Mouse (Mus musculus) liver, embryonic 12.5 days (tissue): ENCODE results near the gene Zfp598. TPM values are rescaled to one million over a fixed set of nuclear protein-coding genes. Genes with fewer than 3 reads are reported as not detected.
A peak's percentile ranks its signal among the peaks of the same experiment; 100 is the strongest.

Experiments used
- ATAC-seq: fragments of 200-750 bp; cut with Nextera tagmentation; 2 replicates; pipeline ENCODE4 v1.8.0; 2017; ENCODE audit warnings: moderate number of reproducible peaks, mild to moderate bottlenecking, moderate library complexity
- H3K27ac ChIP-seq: fragments of 300-500 bp; sonication (generic); 2 replicates; pipeline ENCODE4 v1.5.1; 2016; ENCODE audit warnings: mild to moderate bottlenecking
- H3K27me3 ChIP-seq: fragments of 300-500 bp; sonication (generic); replicated peaks from 2 replicates; pipeline ENCODE4 v1.6.1; 2016; ENCODE audit warnings: mild to moderate bottlenecking, moderate library complexity
- H3K36me3 ChIP-seq: fragments of 300-500 bp; sonication (generic); 2 replicates; pipeline ENCODE4 v1.6.1; 2016; ENCODE audit warnings: mild to moderate bottlenecking, moderate library complexity
- H3K4me1 ChIP-seq: fragments of 300-500 bp; sonication (generic); 2 replicates; pipeline ENCODE4 v1.6.1; 2016
- H3K4me2 ChIP-seq: fragments of 300-500 bp; sonication (generic); 2 replicates; pipeline ENCODE4 v1.6.1; 2016; ENCODE audit warnings: mild to moderate bottlenecking, moderate library complexity
- H3K4me3 ChIP-seq: fragments of 300-500 bp; sonication (generic); 2 replicates; pipeline ENCODE4 v1.5.1; 2016; ENCODE audit warnings: mild to moderate bottlenecking, moderate library complexity
- H3K9ac ChIP-seq: fragments of 300-500 bp; sonication (generic); 2 replicates; pipeline ENCODE4 v1.6.1; 2016; ENCODE audit warnings: mild to moderate bottlenecking, moderate library complexity
- H3K9me3 ChIP-seq: fragments of 300-500 bp; sonication (generic); replicated peaks from 2 replicates; pipeline ENCODE4 v1.6.1; 2016; ENCODE audit warnings: mild to moderate bottlenecking, moderate library complexity
- WGBS: fragments of 180-500 bp; shearing (Covaris S2); methylation state at CpG from one replicate; pipeline ENCODE4 v1.1.7; 2016; ENCODE audit not compliant: insufficient replicate concordance; 5-methylcytosine and 5-hydroxymethylcytosine counted together
- polyA plus RNA-seq: library from polyadenylated mRNA; unstranded; fragments of >200 nt; fragmentation: Nextera tagmentation; extraction: Ambion mirVana; gene quantifications from 2 replicates; pipeline ENCODE4 v1.2.1, GENCODE M21; 2016

Gene Zfp598
- polyA plus RNA-seq, 1 experiment from 2014 or later, result 20.4 TPM

- no peak for ATAC-seq
- Histone ChIP-seq H3K4me3 (no peak overlapping the region), H3K9me3 (no peaks in the 10 kb centered on the region), H3K4me2 (no peak overlapping the region), H3K27ac (no peak overlapping the region), H3K4me1 (peaks cover 21% of the 10 kb centered on the region), H3K27me3 (no peaks in the 10 kb centered on the region), H3K9ac (no peak overlapping the region), H3K36me3 (peaks cover 15% of the 10 kb centered on the region; the same call in 1 of the 2 replicates)
- WGBS, result 73% methylated on average over 9 of the region's 9 CpGs
Measured at GRCm38 (mm10) chr17:24638840-24639239, 30.6 kb upstream of the Zfp598 start.

- no peak overlapping the region for H3K9ac ChIP-seq
- H3K27me3 ChIP-seq, result no peaks in the 10 kb centered on the region
- H3K27ac ChIP-seq, result no peak overlapping the region
Measured at GRCm38 (mm10) chr17:24639571-24639988, 29.9 kb upstream of the Zfp598 start.

GRCm38 (mm10) chr17:24640119-24640518 is 29.4 kb upstream of the Zfp598 start:
- Histone ChIP-seq H3K27ac (no peak overlapping the region), H3K27me3 (no peaks in the 10 kb centered on the region; the same call in 1 of the 2 replicates), H3K9me3 (no peaks in the 10 kb centered on the region), H3K4me3 (no peak overlapping the region), H3K4me1 (peaks cover 33% of the 10 kb centered on the region), H3K9ac (no peak overlapping the region), H3K4me2 (no peak overlapping the region), H3K36me3 (peaks cover 15% of the 10 kb centered on the region; the same call in 1 of the 2 replicates)
- 78% methylated on average over 7 of the region's 7 CpGs for WGBS
- no peak for ATAC-seq

More at GRCm38 (mm10) chr17:24639571-24639988, 29.9 kb upstream of the Zfp598 start:
- ATAC-seq, result no peak
- Histone ChIP-seq H3K4me1 (peaks cover 27% of the 10 kb centered on the region), H3K36me3 (peaks cover 15% of the 10 kb centered on the region; the same call in 1 of the 2 replicates), H3K4me2 (no peak overlapping the region), H3K4me3 (no peak overlapping the region), H3K9me3 (no peaks in the 10 kb centered on the region)
- 80% methylated on average over 5 of the region's 5 CpGs for WGBS

- Histone ChIP-seq H3K4me3 (no peak overlapping the region), H3K4me1 (peaks cover 37% of the 10 kb centered on the region), H3K9ac (no peak overlapping the region), H3K4me2 (no peak overlapping the region), H3K27ac (no peak overlapping the region), H3K36me3 (peaks cover 15% of the 10 kb centered on the region; the same call in 1 of the 2 replicates), H3K27me3 (no peaks in the 10 kb centered on the region; the same call in 1 of the 2 replicates), H3K9me3 (no peaks in the 10 kb centered on the region)
- ATAC-seq, result no peak
- 80% methylated on average over 15 of the region's 15 CpGs for WGBS
Measured at GRCm38 (mm10) chr17:24640581-24640980, 28.9 kb upstream of the Zfp598 start.

GRCm38 (mm10) chr17:24641944-24642343 is 27.5 kb upstream of the Zfp598 start:
- H3K4me2 ChIP-seq, result no peak overlapping the region
- WGBS, result 83% methylated on average over 14 of the region's 14 CpGs
- peaks cover 34% of the 10 kb centered on the region for H3K4me1 ChIP-seq
- H3K4me3 ChIP-seq, result no peak overlapping the region
- no peaks in the 10 kb centered on the region for H3K9me3 ChIP-seq
- no peak overlapping the region for H3K27ac ChIP-seq
- peaks cover 15% of the 10 kb centered on the region; the same call in 1 of the 2 replicates for H3K36me3 ChIP-seq
- H3K27me3 ChIP-seq, result peaks cover 2% of the 10 kb centered on the region
- ATAC-seq, result no peak
- no peak overlapping the region for H3K9ac ChIP-seq

GRCm38 (mm10) chr17:24642791-24643343 is 26.6 kb upstream of the Zfp598 start:
- peaks cover 32% of the 10 kb centered on the region for H3K4me1 ChIP-seq
- no peak overlapping the region for H3K9ac ChIP-seq
- peaks cover 15% of the 10 kb centered on the region; the same call in 1 of the 2 replicates for H3K36me3 ChIP-seq
- H3K27ac ChIP-seq, result no peak overlapping the region
- ATAC-seq, result no peak
- no peak overlapping the region for H3K4me3 ChIP-seq
- no peaks in the 10 kb centered on the region for H3K9me3 ChIP-seq
- no peak overlapping the region for H3K4me2 ChIP-seq
- WGBS, result 64% methylated on average over 6 of the region's 6 CpGs
- peaks cover 11% of the 10 kb centered on the region for H3K27me3 ChIP-seq

GRCm38 (mm10) chr17:24644030-24644715 is 25.3 kb upstream of the Zfp598 start:
- 45% methylated on average over 7 of the region's 7 CpGs for WGBS
- no peak for ATAC-seq
- peak overlapping the region; percentile 42 for H3K27ac ChIP-seq

GRCm38 (mm10) chr17:24644875-24645721 is 24.4 kb upstream of the Zfp598 start:
- WGBS, result 41% methylated on average over 9 of the region's 9 CpGs
- Histone ChIP-seq H3K4me3 (no peak overlapping the region), H3K4me2 (peak overlapping the region; percentile 11; the same call in 1 of the 2 replicates), H3K9ac (no peak overlapping the region), H3K9me3 (no peaks in the 10 kb centered on the region), H3K36me3 (peaks cover 6% of the 10 kb centered on the region; the same call in 1 of the 2 replicates), H3K27me3 (peaks cover 34% of the 10 kb centered on the region), H3K4me1 (peaks cover 40% of the 10 kb centered on the region), H3K27ac (peak overlapping the region; percentile 42)
- ATAC-seq, result peak; percentile 55

More at GRCm38 (mm10) chr17:24644030-24644715, 25.3 kb upstream of the Zfp598 start:
- Histone ChIP-seq H3K36me3 (peaks cover 9% of the 10 kb centered on the region; the same call in 1 of the 2 replicates), H3K9me3 (no peaks in the 10 kb centered on the region), H3K9ac (no peak overlapping the region), H3K27me3 (peaks cover 24% of the 10 kb centered on the region), H3K4me1 (peaks cover 32% of the 10 kb centered on the region), H3K4me3 (no peak overlapping the region), H3K4me2 (peak overlapping the region; percentile 11; the same call in 1 of the 2 replicates)

GRCm38 (mm10) chr17:24645916-24646315 is 23.6 kb upstream of the Zfp598 start:
- H3K36me3 ChIP-seq, result peaks cover 4% of the 10 kb centered on the region; the same call in 1 of the 2 replicates
- WGBS, result 41% methylated on average over 3 of the region's 3 CpGs
- ATAC-seq, result no peak

GRCm38 (mm10) chr17:24646381-24646780 is 23.1 kb upstream of the Zfp598 start:
- no peaks in the 10 kb centered on the region for H3K9me3 ChIP-seq
- WGBS, result 66% methylated on average over 4 of the region's 4 CpGs

More at GRCm38 (mm10) chr17:24645916-24646315, 23.6 kb upstream of the Zfp598 start:
- H3K27ac ChIP-seq, result peak overlapping the region; percentile 42
- H3K4me2 ChIP-seq, result no peak overlapping the region
- peaks cover 42% of the 10 kb centered on the region for H3K27me3 ChIP-seq
- H3K4me1 ChIP-seq, result peaks cover 46% of the 10 kb centered on the region
- H3K9me3 ChIP-seq, result no peaks in the 10 kb centered on the region
- no peak overlapping the region for H3K4me3 ChIP-seq
- peak overlapping the region; percentile 8; the same call in 1 of the 2 replicates for H3K9ac ChIP-seq

GRCm38 (mm10) chr17:24647493-24647892 is 22.0 kb upstream of the Zfp598 start:
- ATAC-seq, result no peak

More at GRCm38 (mm10) chr17:24646381-24646780, 23.1 kb upstream of the Zfp598 start:
- H3K4me2 ChIP-seq, result no peak overlapping the region
- ATAC-seq, result no peak
- H3K4me1 ChIP-seq, result peaks cover 46% of the 10 kb centered on the region
- no peak overlapping the region for H3K27ac ChIP-seq
- no peak overlapping the region for H3K4me3 ChIP-seq
- H3K27me3 ChIP-seq, result peaks cover 46% of the 10 kb centered on the region
- H3K36me3 ChIP-seq, result peaks cover 4% of the 10 kb centered on the region; the same call in 1 of the 2 replicates
- no peak overlapping the region for H3K9ac ChIP-seq

More at GRCm38 (mm10) chr17:24647493-24647892, 22.0 kb upstream of the Zfp598 start:
- Histone ChIP-seq H3K27me3 (peaks cover 58% of the 10 kb centered on the region), H3K27ac (no peak overlapping the region), H3K9me3 (no peaks in the 10 kb centered on the region), H3K4me2 (no peak overlapping the region), H3K4me3 (no peak overlapping the region), H3K36me3 (no peaks in the 10 kb centered on the region), H3K9ac (no peak overlapping the region), H3K4me1 (peaks cover 46% of the 10 kb centered on the region)
- WGBS, result 64% methylated on average over 11 of the region's 11 CpGs
